Mouse (Mus musculus): ENCODE measurements around the gene Dmap1. TPM values are rescaled to one million over a fixed set of nuclear protein-coding genes. Genes with fewer than 3 reads are reported as not detected.

The Dmap1 gene
- polyA plus RNA-seq, 2 experiments from 2014 or later = 21.4 to 24.9 TPM

- ATAC-seq = no peak
Measured at GRCm38 (mm10) chr4:117654703-117655499, 27.2 kb downstream of the Dmap1 start.

GRCm38 (mm10) chr4:117654016-117654702 lies 27.9 kb downstream of the Dmap1 start:
- ATAC-seq = no peak

GRCm38 (mm10) chr4:117652727-117653126 lies 29.3 kb downstream of the Dmap1 start:
- no peak for ATAC-seq

GRCm38 (mm10) chr4:117651626-117652101 lies 30.4 kb downstream of the Dmap1 start:
- ATAC-seq = no peak

- no peak for ATAC-seq
Measured at GRCm38 (mm10) chr4:117646926-117647755, 34.9 kb downstream of the Dmap1 start.

GRCm38 (mm10) chr4:117646496-117646895 lies 35.6 kb downstream of the Dmap1 start:
- no peak for ATAC-seq

GRCm38 (mm10) chr4:117645859-117646258 lies 36.2 kb downstream of the Dmap1 start:
- ATAC-seq = no peak

GRCm38 (mm10) chr4:117645031-117645435 lies 37.0 kb downstream of the Dmap1 start:
- no peak for ATAC-seq

- ATAC-seq = no peak
Measured at GRCm38 (mm10) chr4:117641804-117642203, 40.3 kb downstream of the Dmap1 start.

GRCm38 (mm10) chr4:117640925-117641703 lies 41.0 kb downstream of the Dmap1 start:
- ATAC-seq = no peak

GRCm38 (mm10) chr4:117636891-117637613 lies 45.0 kb downstream of the Dmap1 start:
- no peak for ATAC-seq

- no peak for ATAC-seq
Measured at GRCm38 (mm10) chr4:117636152-117636551, 45.9 kb downstream of the Dmap1 start.

- no peak for ATAC-seq
Measured at GRCm38 (mm10) chr4:117634642-117635041, 47.4 kb downstream of the Dmap1 start.

- no peak for ATAC-seq
Measured at GRCm38 (mm10) chr4:117633527-117633926, 48.5 kb downstream of the Dmap1 start.

GRCm38 (mm10) chr4:117630053-117630670 lies 51.9 kb downstream of the Dmap1 start:
- no peak for ATAC-seq

GRCm38 (mm10) chr4:117628464-117628863 lies 53.6 kb downstream of the Dmap1 start:
- ATAC-seq = no peak
